Mouse (Mus musculus) limb, embryonic 11.5 days (tissue): ENCODE results near the gene Gm45713. TPM values are rescaled to one million over a fixed set of nuclear protein-coding genes. Genes with fewer than 3 reads are reported as not detected.

Experiments
- ATAC-seq: fragments of 200-750 bp; cut with Nextera tagmentation; 2 replicates; pipeline ENCODE4 v1.8.0; 2017; ENCODE audit warnings: low read depth; ENCODE audit not compliant: insufficient number of reproducible peaks, low FRiP score, low TSS enrichment
- DNase-seq: peaks from one replicate; pipeline ENCODE4 v3.0.0-alpha.2; 2015; ENCODE audit warnings: low spot score
- H3K27ac ChIP-seq: fragments of 300-500 bp; sonication (generic); replicated peaks from 2 replicates; pipeline ENCODE4 v1.5.1; 2014; ENCODE audit warnings: low read depth, mild to moderate bottlenecking, low read length
- H3K27me3 ChIP-seq: fragments of 300-500 bp; sonication (generic); 2 replicates; pipeline ENCODE4 v1.6.1; 2014; ENCODE audit warnings: mild to moderate bottlenecking, low read length, mixed read lengths; ENCODE audit not compliant: control insufficient read depth, insufficient read depth
- H3K36me3 ChIP-seq: fragments of 300-500 bp; sonication (generic); 2 replicates; pipeline ENCODE4 v1.6.1; 2014; ENCODE audit warnings: mild to moderate bottlenecking, low read length, moderate library complexity, mixed read lengths; ENCODE audit not compliant: control insufficient read depth, insufficient read depth
- H3K4me1 ChIP-seq: fragments of 300-500 bp; sonication (generic); 2 replicates; pipeline ENCODE4 v1.6.1; 2014; ENCODE audit warnings: low read length, mixed read lengths; ENCODE audit not compliant: control insufficient read depth, insufficient read depth
- H3K4me2 ChIP-seq: fragments of 300-500 bp; sonication (generic); 2 replicates; pipeline ENCODE4 v1.6.1; 2014; ENCODE audit warnings: low read depth, mild to moderate bottlenecking, moderate library complexity; ENCODE audit not compliant: severe bottlenecking
- H3K4me3 ChIP-seq: fragments of 300-500 bp; sonication (generic); 2 replicates; pipeline ENCODE4 v1.5.1; 2014; ENCODE audit warnings: low read depth, low read length
- H3K9ac ChIP-seq: fragments of 300-500 bp; sonication (generic); 2 replicates; pipeline ENCODE4 v1.6.1; 2014; ENCODE audit warnings: mild to moderate bottlenecking, low read length
- H3K9me3 ChIP-seq: fragments of 300-500 bp; sonication (generic); 2 replicates; pipeline ENCODE4 v1.6.1; 2016; ENCODE audit warnings: low read length; ENCODE audit not compliant: control insufficient read depth
- WGBS: fragments of 180-500 bp; shearing (Covaris S2); extraction: QIAGEN DNeasy Blood & Tissue Kit; methylation state at CpG from one replicate; pipeline ENCODE4 v1.1.7; 2014; 5-methylcytosine and 5-hydroxymethylcytosine counted together
- polyA plus RNA-seq: library from polyadenylated mRNA; unstranded; fragments of >200 nt; fragmentation: Nextera tagmentation; extraction: Ambion mirVana; gene quantifications from 2 replicates; pipeline ENCODE4 v1.2.1, GENCODE M21; 2014

Gm45713 gene
- polyA plus RNA-seq, 1 experiment from 2014 or later = 0.45 TPM

DNA sequence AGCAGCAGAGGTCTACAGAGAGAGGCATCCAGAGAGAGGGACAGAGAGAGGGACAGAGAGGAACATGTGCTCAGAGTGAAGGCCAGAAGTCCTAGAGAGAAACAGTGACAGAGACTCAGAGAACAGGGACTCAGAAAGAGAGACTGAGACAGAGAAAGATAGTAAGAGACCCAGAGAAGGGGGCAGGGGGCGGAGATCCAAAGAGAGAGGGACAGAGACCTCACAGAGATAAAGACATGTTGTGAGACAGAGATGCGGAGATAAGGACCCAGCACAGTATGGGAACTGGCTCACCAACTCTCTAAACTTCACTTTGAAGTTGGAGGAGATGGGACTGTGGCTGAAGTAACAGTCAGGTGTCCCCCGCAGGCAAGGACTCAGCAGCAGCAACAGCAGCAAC, 661 bp downstream of the Gm45713 start:
- no peaks in the 10 kb centered on the region; the same call in 1 of the 2 replicates for H3K27me3 ChIP-seq
- H3K4me2 ChIP-seq = no peak overlapping the region
- H3K9ac ChIP-seq = no peak overlapping the region
- ATAC-seq = no peak
- no peak for DNase-seq
- H3K9me3 ChIP-seq = no peaks in the 10 kb centered on the region
- no peak overlapping the region for H3K27ac ChIP-seq
- no peaks in the 10 kb centered on the region for H3K4me1 ChIP-seq
- no peaks in the 10 kb centered on the region for H3K36me3 ChIP-seq
- no peak overlapping the region for H3K4me3 ChIP-seq
- 71% methylated on average over 3 of the region's 3 CpGs for WGBS

DNA sequence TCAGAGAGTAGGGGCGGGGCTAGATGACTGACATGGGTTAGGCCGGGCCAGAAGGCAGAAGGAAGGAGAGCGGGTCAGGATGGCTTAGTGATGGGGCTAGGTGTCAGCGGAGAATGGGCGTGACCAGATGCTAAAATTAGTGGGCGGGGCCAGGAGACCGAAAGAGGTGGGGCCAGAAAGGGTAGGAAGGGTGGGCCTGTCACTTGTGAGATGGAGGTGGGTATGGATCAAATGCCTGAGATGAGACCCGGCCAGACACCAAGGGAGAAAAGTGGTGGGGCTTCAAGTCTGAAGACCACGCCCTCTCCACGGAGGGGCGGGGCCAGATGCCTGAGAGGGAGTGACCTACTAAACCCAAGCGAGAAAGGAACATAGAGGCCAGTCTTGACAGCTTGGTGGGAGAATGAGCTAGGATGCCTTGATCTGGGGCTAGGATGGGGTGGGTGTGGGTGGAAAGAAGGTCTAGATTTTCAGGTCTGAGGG, 1.4 kb downstream of the Gm45713 start:
- Histone ChIP-seq H3K4me2 (no peak overlapping the region), H3K9me3 (no peaks in the 10 kb centered on the region)

DNA sequence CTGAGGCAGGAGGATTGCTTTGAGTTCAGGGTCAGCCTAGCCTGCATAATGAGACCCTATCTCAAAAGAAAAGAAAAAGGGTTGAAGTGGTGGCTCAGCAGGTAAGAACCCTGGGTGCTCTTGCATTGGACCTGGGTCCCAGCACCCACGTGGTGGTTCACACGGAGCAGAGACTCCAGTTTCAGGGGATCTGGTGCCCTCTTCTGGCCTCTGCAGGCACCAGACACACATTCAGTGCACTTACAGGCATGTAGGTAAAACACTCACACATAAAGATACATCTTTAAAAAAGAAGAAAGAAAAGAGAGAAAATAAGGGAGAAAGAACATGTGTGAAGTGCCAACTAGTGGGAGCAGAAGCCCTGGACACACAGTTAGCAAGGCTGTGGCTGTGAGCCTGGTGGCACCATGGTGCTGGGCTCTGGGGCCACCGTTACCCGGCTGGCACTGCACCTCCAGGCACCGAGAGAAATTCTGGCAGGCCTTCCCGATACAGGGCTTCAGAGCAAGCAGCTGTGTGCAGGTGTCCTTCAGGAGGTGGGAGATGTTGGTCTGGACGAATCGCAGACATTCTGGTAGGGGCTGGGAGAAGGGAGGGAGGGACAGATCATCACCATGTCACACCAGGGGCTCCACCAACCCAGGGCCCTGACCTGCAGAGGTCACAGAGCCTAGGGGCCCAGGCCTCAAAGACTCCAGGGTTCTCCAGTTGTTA, 2.4 kb downstream of the Gm45713 start:
- Histone ChIP-seq H3K4me3 (no peak overlapping the region), H3K36me3 (no peaks in the 10 kb centered on the region), H3K27me3 (no peaks in the 10 kb centered on the region; the same call in 1 of the 2 replicates), H3K4me2 (no peak overlapping the region), H3K9ac (no peak overlapping the region), H3K9me3 (no peaks in the 10 kb centered on the region), H3K27ac (no peak overlapping the region), H3K4me1 (0 out of 2 replicates have a peak, but pooled peaks cover 4% of the 10 kb centered on the region)
- whole genome bisulfite sequencing = 76% methylated on average over 8 of the region's 8 CpGs
- ATAC-seq = no peak
- DNase-seq = no peak

More for the DNA sequence above, 1.4 kb downstream of the Gm45713 start:
- no peaks in the 10 kb centered on the region for H3K36me3 ChIP-seq
- H3K27me3 ChIP-seq = no peaks in the 10 kb centered on the region; the same call in 1 of the 2 replicates
- 0 out of 2 replicates have a peak, but pooled peaks cover 4% of the 10 kb centered on the region for H3K4me1 ChIP-seq
- WGBS = 5% methylated on average over 12 of the region's 12 CpGs
- DNase-seq = no peak
- no peak overlapping the region for H3K4me3 ChIP-seq
- no peak for ATAC-seq
- H3K27ac ChIP-seq = no peak overlapping the region
- H3K9ac ChIP-seq = no peak overlapping the region

DNA sequence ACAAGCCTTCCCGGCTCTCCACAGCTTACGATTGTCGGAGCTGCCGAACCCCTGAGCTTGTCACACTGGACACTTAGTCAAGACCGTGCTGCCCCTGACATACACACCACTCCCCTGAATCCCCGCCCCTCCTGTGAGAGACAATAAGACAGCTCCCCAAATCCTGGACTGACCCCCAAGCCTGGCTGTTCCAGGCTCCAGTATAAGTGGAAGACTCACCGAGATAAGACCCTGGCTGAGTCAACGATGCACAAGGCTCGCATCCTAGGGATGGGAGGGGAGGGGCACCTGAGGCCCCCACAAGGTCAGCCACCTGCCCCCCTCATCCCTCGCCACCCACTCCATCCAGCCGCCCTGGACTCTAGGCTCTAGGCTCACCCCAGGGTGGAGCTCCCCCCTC, 4.2 kb downstream of the Gm45713 start:
- H3K4me2 ChIP-seq = no peak overlapping the region
- H3K4me3 ChIP-seq = no peak overlapping the region
- H3K9ac ChIP-seq = no peak overlapping the region
- no peaks in the 10 kb centered on the region for H3K9me3 ChIP-seq
- no peak for DNase-seq
- ATAC-seq = no peak
- 82% methylated on average over 11 of the region's 11 CpGs for WGBS
- H3K27ac ChIP-seq = no peak overlapping the region
- no peaks in the 10 kb centered on the region for H3K27me3 ChIP-seq
- peaks cover 10% of the 10 kb centered on the region for H3K4me1 ChIP-seq
- H3K36me3 ChIP-seq = peaks cover 5% of the 10 kb centered on the region

DNA sequence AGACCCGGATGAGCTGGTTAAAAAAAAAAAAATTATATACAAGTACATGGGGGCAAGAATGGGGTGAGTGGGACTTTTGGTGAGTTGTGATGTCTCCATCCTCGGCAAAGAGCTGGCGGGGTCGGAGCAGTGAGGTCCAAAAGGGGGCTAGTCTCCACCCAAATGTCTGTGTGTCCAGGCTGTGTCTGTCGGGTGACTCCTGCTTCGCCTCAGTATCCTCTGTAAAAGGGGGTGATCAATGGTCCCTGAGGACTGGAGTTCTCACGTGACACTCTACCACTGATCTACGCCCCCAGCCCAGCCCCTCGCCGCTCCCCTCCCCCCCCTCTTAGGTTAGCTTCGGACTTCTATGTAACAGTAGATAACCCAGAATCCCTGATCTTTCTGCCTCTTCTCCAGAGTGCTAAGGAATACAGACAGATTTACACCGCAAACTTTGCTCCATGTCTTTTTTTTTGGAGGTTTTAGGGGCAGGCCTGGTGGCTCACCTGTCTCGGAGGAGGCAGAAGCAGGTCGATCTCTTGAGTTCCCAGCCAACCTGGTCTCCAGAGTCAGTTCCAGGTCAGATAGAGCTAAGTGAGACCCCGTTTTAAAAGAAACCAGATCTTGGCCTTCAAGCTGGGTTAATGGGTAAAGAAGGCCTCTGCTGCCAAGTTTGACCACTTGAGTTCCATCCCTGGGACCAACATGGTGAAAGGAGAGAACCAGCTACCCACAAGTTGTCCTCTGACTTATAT, 6.1 kb downstream of the Gm45713 start:
- Histone ChIP-seq H3K9me3 (no peaks in the 10 kb centered on the region), H3K4me2 (peak overlapping the region; percentile 63), H3K27ac (peak overlapping the region; percentile 90), H3K27me3 (no peaks in the 10 kb centered on the region), H3K4me1 (peaks cover 27% of the 10 kb centered on the region), H3K36me3 (peaks cover 23% of the 10 kb centered on the region), H3K9ac (peak overlapping the region; percentile 89), H3K4me3 (peak overlapping the region; percentile 99; the same call in 1 of the 2 replicates)
- WGBS = 57% methylated on average over 15 of the region's 15 CpGs
- no peak for ATAC-seq
- no peak for DNase-seq

DNA sequence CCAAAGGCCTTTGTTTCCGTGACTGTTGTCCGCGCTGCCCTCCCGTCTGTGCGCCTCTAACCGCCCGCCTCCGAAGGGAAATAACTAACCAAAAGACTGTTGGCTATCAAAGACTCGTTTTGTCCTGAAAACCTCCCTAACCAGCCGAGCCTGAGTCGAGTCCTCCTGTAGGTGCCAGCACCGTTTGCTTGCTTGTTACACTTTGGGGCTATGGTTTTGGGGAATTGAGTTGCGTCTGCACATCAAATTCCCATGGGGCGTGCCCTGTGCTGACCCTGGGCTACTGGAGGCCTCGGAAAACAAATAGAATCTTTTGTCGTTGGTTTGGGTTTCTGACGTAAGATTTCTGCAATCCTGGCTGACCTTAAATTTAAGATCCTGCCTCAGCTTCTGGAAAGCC, 6.7 kb downstream of the Gm45713 start:
- ATAC-seq (no peak; the same call in 1 of the 2 replicates), DNase-seq (peak; percentile 80)
- Histone ChIP-seq H3K36me3 (peaks cover 23% of the 10 kb centered on the region), H3K27ac (peak overlapping the region; percentile 90), H3K4me2 (peak overlapping the region; percentile 63), H3K4me3 (peak overlapping the region; percentile 99), H3K4me1 (peaks cover 27% of the 10 kb centered on the region), H3K9ac (peak overlapping the region; percentile 89), H3K27me3 (no peaks in the 10 kb centered on the region), H3K9me3 (no peaks in the 10 kb centered on the region)
- under 1% methylated on average over 17 of the region's 17 CpGs for WGBS

DNA sequence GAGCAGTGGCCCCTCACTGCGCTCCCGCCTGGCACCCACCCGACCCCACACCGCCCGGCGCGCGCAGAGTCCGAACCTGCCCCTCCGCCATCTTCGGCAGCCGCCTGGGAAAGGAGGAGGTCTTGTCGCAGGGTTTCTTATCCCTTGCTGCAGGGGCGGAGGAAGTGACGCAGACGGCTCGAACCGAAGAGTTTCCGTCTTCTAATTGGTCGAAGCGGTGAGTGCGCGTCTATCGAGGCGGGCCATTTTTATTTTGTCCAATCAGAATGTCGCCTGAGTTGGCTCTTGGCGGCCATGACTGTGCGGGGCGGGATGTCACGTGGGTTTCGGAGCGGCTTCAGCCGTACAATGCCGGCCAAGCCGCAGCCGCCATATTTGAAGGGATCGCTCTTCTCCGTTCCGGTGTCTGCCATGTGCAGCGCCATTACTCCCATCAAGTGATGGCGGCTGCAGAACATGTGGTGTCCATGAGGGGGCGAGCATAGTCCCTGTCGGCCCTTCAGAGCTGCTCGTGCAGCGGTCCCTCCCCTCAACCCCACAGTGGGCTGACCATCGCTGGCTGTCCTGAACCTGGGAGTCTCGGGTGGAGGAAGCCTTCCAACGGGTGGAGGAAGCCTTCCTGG, 7.3 kb downstream of the Gm45713 start, which contains the start of gene Rpl13a:
Gene Rpl13a, minus strand, starts transcription at position 138 of the 623 bp plus-strand sequence.
- Histone ChIP-seq H3K27ac (peak within 1 kb of the TSS; percentile 91), H3K4me1 (peaks cover 27% of the 10 kb centered on the region), H3K9me3 (no peaks in the 10 kb centered on the region), H3K27me3 (no peaks in the 10 kb centered on the region), H3K36me3 (peaks cover 23% of the 10 kb centered on the region), H3K9ac (peak within 1 kb of the TSS; percentile 100), H3K4me3 (peak within 1 kb of the TSS; percentile 99), H3K4me2 (peak within 1 kb of the TSS; percentile 91)
- DNase-seq (peak; percentile 99), ATAC-seq (peak; percentile 93)
- 0% methylated on average over 48 of the region's 48 CpGs for WGBS

DNA sequence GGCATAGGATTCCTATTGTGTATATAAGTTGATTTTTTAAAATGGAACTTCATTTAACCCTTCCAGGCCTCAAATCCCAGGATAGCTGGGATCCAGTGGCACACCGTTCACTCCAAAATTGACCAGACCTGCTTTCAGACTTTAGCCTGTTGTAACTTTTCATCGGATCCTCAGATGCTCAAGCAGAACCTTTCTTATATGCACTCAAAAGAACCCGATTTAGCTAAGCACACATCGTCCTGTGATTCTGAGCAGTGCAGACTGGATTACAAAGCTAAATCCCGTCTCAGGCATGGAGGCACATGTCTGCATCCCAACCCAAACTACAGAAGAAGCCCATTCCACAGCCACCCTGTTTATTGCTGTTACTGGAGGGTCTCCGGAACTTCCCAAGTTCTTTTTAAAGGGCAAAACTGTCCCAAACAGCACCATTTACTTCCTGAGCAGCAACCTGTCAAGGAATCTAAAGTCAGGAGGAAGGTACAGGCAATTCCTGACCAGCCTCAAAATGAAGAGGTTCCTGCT, 8.3 kb downstream of the Gm45713 start:
- H3K4me1 ChIP-seq = peaks cover 32% of the 10 kb centered on the region
- WGBS = under 1% methylated on average over 6 of the region's 6 CpGs
- ATAC-seq (no peak), DNase-seq (no peak)
- peak overlapping the region; percentile 91 for H3K27ac ChIP-seq
- peaks cover 27% of the 10 kb centered on the region for H3K36me3 ChIP-seq
- peak overlapping the region; percentile 91 for H3K4me2 ChIP-seq
- H3K27me3 ChIP-seq = no peaks in the 10 kb centered on the region
- H3K9me3 ChIP-seq = no peaks in the 10 kb centered on the region
- H3K9ac ChIP-seq = peak overlapping the region; percentile 100
- H3K4me3 ChIP-seq = peak overlapping the region; percentile 99
